Mouse (Mus musculus) liver, embryonic 12.5 days (tissue): ENCODE measurements at regions not wholly inside any gene's neighbourhood (a gene's known extent, or its start where the extent isn't known, plus 50 kb on each side); places are given as distances from the start of the nearest gene placed in this dataset.

Experiments used
- ATAC-seq: fragments of 200-750 bp; cut with Nextera tagmentation; 2 replicates; pipeline ENCODE4 v1.8.0; 2017; ENCODE audit warnings: moderate number of reproducible peaks, mild to moderate bottlenecking, moderate library complexity
- H3K27ac ChIP-seq: fragments of 300-500 bp; sonication (generic); 2 replicates; pipeline ENCODE4 v1.5.1; 2016; ENCODE audit warnings: mild to moderate bottlenecking
- H3K27me3 ChIP-seq: fragments of 300-500 bp; sonication (generic); replicated peaks from 2 replicates; pipeline ENCODE4 v1.6.1; 2016; ENCODE audit warnings: mild to moderate bottlenecking, moderate library complexity
- H3K36me3 ChIP-seq: fragments of 300-500 bp; sonication (generic); 2 replicates; pipeline ENCODE4 v1.6.1; 2016; ENCODE audit warnings: mild to moderate bottlenecking, moderate library complexity
- H3K4me1 ChIP-seq: fragments of 300-500 bp; sonication (generic); 2 replicates; pipeline ENCODE4 v1.6.1; 2016
- H3K4me2 ChIP-seq: fragments of 300-500 bp; sonication (generic); 2 replicates; pipeline ENCODE4 v1.6.1; 2016; ENCODE audit warnings: mild to moderate bottlenecking, moderate library complexity
- H3K4me3 ChIP-seq: fragments of 300-500 bp; sonication (generic); 2 replicates; pipeline ENCODE4 v1.5.1; 2016; ENCODE audit warnings: mild to moderate bottlenecking, moderate library complexity
- H3K9ac ChIP-seq: fragments of 300-500 bp; sonication (generic); 2 replicates; pipeline ENCODE4 v1.6.1; 2016; ENCODE audit warnings: mild to moderate bottlenecking, moderate library complexity
- H3K9me3 ChIP-seq: fragments of 300-500 bp; sonication (generic); replicated peaks from 2 replicates; pipeline ENCODE4 v1.6.1; 2016; ENCODE audit warnings: mild to moderate bottlenecking, moderate library complexity
- WGBS: fragments of 180-500 bp; shearing (Covaris S2); methylation state at CpG from one replicate; pipeline ENCODE4 v1.1.7; 2016; ENCODE audit not compliant: insufficient replicate concordance; 5-methylcytosine and 5-hydroxymethylcytosine counted together

DNA sequence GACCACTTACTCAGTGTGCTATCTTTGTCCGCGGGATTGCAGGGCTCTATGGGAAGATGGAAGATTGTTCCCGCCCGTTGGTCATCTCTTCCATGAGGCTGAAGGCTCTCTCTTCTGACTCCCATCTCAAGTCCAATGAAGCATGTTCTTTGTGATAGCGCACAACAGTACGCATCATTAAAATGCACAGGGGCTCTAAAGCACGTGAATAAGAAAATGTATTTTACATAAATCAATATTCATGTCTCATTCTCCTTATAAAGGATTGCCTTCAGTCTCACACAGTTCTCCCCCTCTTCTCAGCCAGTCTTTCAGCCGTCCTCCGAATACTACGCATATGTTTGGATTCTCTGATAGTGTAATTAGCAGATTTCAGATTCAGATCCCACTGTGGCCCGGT lies 420.4 kb downstream of the Cdh26 start:
- Histone ChIP-seq H3K4me3 (no peak overlapping the region), H3K9me3 (no peaks in the 10 kb centered on the region), H3K36me3 (no peaks in the 10 kb centered on the region), H3K4me1 (no peaks in the 10 kb centered on the region), H3K27ac (no peak overlapping the region), H3K27me3 (no peaks in the 10 kb centered on the region), H3K4me2 (no peak overlapping the region), H3K9ac (no peak overlapping the region)
- ATAC-seq = no peak
- 78% methylated on average over 11 of the region's 11 CpGs for WGBS

- Histone ChIP-seq H3K27me3 (no peaks in the 10 kb centered on the region), H3K9me3 (no peaks in the 10 kb centered on the region), H3K27ac (no peak overlapping the region), H3K4me2 (no peak overlapping the region), H3K9ac (no peak overlapping the region), H3K36me3 (no peaks in the 10 kb centered on the region), H3K4me3 (no peak overlapping the region), H3K4me1 (no peaks in the 10 kb centered on the region)
- no peak for ATAC-seq
- WGBS = 61% methylated on average over 1 of the region's 1 CpGs
Measured at GRCm38 (mm10) chr2:178854012-178854411, 423.7 kb downstream of the Cdh26 start.

DNA sequence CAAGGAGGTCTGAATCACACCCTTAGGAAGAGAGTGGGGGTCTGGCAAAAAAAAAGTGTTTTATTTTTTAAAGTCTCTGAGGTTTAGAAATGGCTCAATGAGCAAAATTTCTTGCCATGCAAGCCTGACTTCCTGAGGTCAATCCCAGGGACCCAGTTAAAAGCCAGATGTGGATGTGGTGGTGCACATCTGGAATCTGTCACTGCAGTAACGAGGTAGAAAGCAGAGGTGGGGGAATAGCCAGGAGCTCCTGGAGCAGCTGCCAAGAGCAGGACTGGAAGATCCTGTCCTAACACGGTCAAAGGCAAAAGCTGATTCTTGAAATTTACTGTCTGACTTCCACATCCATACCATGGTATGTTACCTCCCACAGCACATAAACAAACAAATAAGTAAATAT lies 424.4 kb downstream of the Cdh26 start:
- Histone ChIP-seq H3K9me3 (no peaks in the 10 kb centered on the region), H3K27ac (no peak overlapping the region), H3K4me1 (no peaks in the 10 kb centered on the region), H3K4me2 (no peak overlapping the region), H3K4me3 (no peak overlapping the region), H3K27me3 (no peaks in the 10 kb centered on the region), H3K36me3 (no peaks in the 10 kb centered on the region), H3K9ac (no peak overlapping the region)
- ATAC-seq = no peak
- WGBS = 53% methylated on average over 2 of the region's 2 CpGs

- Histone ChIP-seq H3K27ac (no peak overlapping the region), H3K36me3 (no peaks in the 10 kb centered on the region), H3K27me3 (no peaks in the 10 kb centered on the region), H3K4me3 (no peak overlapping the region), H3K4me2 (no peak overlapping the region), H3K4me1 (no peaks in the 10 kb centered on the region), H3K9me3 (no peaks in the 10 kb centered on the region), H3K9ac (no peak overlapping the region)
- ATAC-seq = no peak
Measured at GRCm38 (mm10) chr2:178862620-178863019, 432.3 kb downstream of the Cdh26 start.

- H3K27me3 ChIP-seq = no peaks in the 10 kb centered on the region
- no peak overlapping the region for H3K9ac ChIP-seq
- H3K4me2 ChIP-seq = no peak overlapping the region
- no peaks in the 10 kb centered on the region for H3K4me1 ChIP-seq
- no peaks in the 10 kb centered on the region; the same call in 1 of the 2 replicates for H3K9me3 ChIP-seq
- ATAC-seq = no peak
- WGBS = 58% methylated on average over 3 of the region's 3 CpGs
- no peak overlapping the region for H3K27ac ChIP-seq
- no peak overlapping the region for H3K4me3 ChIP-seq
- no peaks in the 10 kb centered on the region for H3K36me3 ChIP-seq
Measured at GRCm38 (mm10) chr2:178867086-178867485, 436.8 kb downstream of the Cdh26 start.

DNA sequence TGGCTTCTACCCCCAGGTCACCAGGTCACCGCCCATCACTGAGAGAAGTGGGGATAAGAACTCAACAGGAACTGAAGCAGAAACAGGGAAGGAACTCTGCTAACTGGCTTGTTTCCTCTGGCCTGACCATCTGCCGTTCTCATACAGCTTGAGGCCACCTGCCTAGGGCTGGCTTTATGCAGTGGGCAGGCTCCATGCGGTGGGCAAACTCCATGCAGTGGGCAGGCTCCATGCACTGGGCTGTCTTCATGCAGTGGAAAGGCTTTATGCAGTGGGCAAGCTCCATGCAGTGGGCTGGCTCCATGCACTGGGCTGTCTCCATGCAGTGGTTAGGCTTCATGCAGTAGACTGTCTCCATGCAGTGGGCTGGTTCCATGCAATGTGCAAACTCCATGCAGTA lies 438.8 kb downstream of the Cdh26 start:
- Histone ChIP-seq H3K4me3 (no peak overlapping the region), H3K9me3 (no peaks in the 10 kb centered on the region; the same call in 1 of the 2 replicates), H3K27me3 (no peaks in the 10 kb centered on the region), H3K36me3 (no peaks in the 10 kb centered on the region), H3K4me2 (no peak overlapping the region), H3K4me1 (no peaks in the 10 kb centered on the region), H3K9ac (no peak overlapping the region), H3K27ac (no peak overlapping the region)
- WGBS = 34% methylated on average over 3 of the region's 3 CpGs
- ATAC-seq = peak; percentile 55; the same call in 1 of the 2 replicates

DNA sequence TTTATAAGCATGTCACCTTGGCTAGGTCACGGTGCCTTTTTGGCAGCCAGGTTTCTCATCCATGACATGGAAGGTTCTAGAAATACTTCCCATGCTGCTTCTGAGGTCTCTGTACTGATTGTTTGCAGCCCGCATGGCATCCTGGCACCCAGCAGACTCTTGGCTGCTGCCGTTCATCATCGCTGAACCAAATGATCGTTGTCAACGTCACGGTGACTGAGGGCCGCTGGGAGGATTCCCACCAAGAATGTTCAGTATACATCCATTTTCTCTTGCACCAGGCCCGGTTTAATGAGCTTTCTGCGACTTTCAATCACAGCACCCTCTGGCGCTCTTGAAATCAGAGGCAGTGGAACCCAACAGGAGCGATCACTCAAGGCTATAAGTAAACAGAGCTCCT lies 448.1 kb downstream of the Cdh26 start:
- no peak for ATAC-seq
- no peak overlapping the region for H3K4me2 ChIP-seq
- H3K36me3 ChIP-seq = no peaks in the 10 kb centered on the region
- no peak overlapping the region for H3K9ac ChIP-seq
- H3K27me3 ChIP-seq = no peaks in the 10 kb centered on the region
- no peak overlapping the region for H3K4me3 ChIP-seq
- 76% methylated on average over 12 of the region's 12 CpGs for WGBS
- no peaks in the 10 kb centered on the region for H3K4me1 ChIP-seq
- 0 out of 2 replicates have a peak, but pooled peaks cover 13% of the 10 kb centered on the region for H3K9me3 ChIP-seq
- H3K27ac ChIP-seq = no peak overlapping the region

- no peak overlapping the region for H3K4me2 ChIP-seq
- H3K9me3 ChIP-seq = no peaks in the 10 kb centered on the region
- 38% methylated on average over 5 of the region's 5 CpGs for WGBS
- H3K36me3 ChIP-seq = no peaks in the 10 kb centered on the region
- no peaks in the 10 kb centered on the region for H3K27me3 ChIP-seq
- H3K27ac ChIP-seq = no peak overlapping the region
- H3K9ac ChIP-seq = no peak overlapping the region
- no peak for ATAC-seq
- H3K4me3 ChIP-seq = no peak overlapping the region
- H3K4me1 ChIP-seq = no peaks in the 10 kb centered on the region
Measured at GRCm38 (mm10) chr2:178885686-178886085, 455.4 kb downstream of the Cdh26 start.

- H3K36me3 ChIP-seq = no peaks in the 10 kb centered on the region
- H3K27me3 ChIP-seq = no peaks in the 10 kb centered on the region
- WGBS = 62% methylated on average over 6 of the region's 6 CpGs
- H3K4me2 ChIP-seq = no peak overlapping the region
- H3K4me3 ChIP-seq = no peak overlapping the region
- no peaks in the 10 kb centered on the region for H3K4me1 ChIP-seq
- no peaks in the 10 kb centered on the region for H3K9me3 ChIP-seq
- no peak overlapping the region for H3K9ac ChIP-seq
- ATAC-seq = no peak
- no peak overlapping the region for H3K27ac ChIP-seq
Measured at GRCm38 (mm10) chr2:178888704-178889103, 458.4 kb downstream of the Cdh26 start.

DNA sequence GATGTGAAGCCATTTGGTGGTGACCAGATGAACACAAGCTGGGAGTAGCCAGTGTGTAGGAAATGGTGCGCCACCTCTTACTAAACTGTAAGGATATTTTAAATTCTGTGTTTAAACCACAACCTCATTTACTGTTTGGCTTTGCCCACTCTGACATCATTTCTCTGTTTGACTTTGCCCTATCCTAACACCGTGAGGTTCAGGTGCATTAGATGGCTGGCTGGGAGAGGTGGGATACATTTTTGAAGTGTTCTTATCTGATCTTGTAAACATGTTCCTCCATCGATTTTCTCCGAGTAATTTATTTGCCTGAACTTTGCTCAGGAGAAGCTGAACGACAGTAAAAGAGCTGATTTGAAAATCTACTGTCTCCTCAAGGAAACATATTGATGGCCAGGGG lies 472.1 kb downstream of the Cdh26 start:
- Histone ChIP-seq H3K4me1 (no peaks in the 10 kb centered on the region), H3K27me3 (no peaks in the 10 kb centered on the region), H3K4me3 (no peak overlapping the region), H3K4me2 (no peak overlapping the region), H3K36me3 (no peaks in the 10 kb centered on the region), H3K9me3 (no peaks in the 10 kb centered on the region), H3K27ac (no peak overlapping the region), H3K9ac (no peak overlapping the region)
- no peak for ATAC-seq
- WGBS = 54% methylated on average over 5 of the region's 5 CpGs

DNA sequence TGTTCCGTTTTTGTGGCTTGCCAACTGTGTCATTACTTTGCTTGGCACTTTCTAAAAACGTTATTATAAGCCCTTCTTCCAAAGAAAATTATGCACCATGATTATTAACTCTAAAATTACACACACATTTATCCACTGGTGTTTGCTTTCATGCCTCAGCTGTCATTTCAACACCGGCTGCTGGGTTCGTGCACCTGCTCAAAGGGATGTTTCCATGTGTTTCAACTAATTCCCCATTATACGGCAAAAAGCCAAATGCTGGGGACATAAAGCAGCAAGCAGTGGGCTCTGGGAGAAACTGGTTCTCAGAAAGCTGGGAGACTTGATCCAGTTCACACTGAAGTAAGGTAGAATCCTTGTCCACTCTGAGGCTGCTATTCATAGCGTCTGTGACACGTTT lies 479.0 kb downstream of the Cdh26 start:
- H3K27me3 ChIP-seq = no peaks in the 10 kb centered on the region
- H3K36me3 ChIP-seq = no peaks in the 10 kb centered on the region
- no peak overlapping the region for H3K9ac ChIP-seq
- no peak overlapping the region for H3K4me2 ChIP-seq
- WGBS = 69% methylated on average over 7 of the region's 7 CpGs
- H3K4me1 ChIP-seq = no peaks in the 10 kb centered on the region
- no peaks in the 10 kb centered on the region for H3K9me3 ChIP-seq
- H3K27ac ChIP-seq = no peak overlapping the region
- H3K4me3 ChIP-seq = no peak overlapping the region
- ATAC-seq = no peak

DNA sequence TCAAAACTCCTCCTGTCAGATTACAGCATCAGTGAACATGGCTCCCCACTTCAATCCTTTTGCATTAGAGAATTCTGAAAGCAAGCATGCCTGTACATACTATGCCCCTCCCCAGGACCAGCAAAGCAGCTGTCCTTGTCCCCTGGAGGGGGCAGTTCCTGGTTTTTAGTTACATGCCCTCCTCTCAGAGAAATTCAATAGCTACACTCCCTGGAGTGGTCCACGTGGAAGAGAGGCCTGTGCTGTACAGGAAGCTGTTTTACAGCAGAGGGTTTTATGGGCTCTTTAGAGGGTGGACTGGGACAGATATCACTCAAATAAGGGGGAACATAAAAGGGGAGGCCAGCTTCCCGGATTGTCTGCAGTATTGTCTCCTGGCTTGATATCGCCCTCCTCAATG lies 481.3 kb downstream of the Cdh26 start:
- Histone ChIP-seq H3K9me3 (no peaks in the 10 kb centered on the region), H3K4me2 (no peak overlapping the region), H3K36me3 (no peaks in the 10 kb centered on the region), H3K4me3 (no peak overlapping the region), H3K4me1 (no peaks in the 10 kb centered on the region), H3K27ac (no peak overlapping the region), H3K27me3 (no peaks in the 10 kb centered on the region), H3K9ac (no peak overlapping the region)
- ATAC-seq = no peak
- WGBS = 46% methylated on average over 3 of the region's 3 CpGs

DNA sequence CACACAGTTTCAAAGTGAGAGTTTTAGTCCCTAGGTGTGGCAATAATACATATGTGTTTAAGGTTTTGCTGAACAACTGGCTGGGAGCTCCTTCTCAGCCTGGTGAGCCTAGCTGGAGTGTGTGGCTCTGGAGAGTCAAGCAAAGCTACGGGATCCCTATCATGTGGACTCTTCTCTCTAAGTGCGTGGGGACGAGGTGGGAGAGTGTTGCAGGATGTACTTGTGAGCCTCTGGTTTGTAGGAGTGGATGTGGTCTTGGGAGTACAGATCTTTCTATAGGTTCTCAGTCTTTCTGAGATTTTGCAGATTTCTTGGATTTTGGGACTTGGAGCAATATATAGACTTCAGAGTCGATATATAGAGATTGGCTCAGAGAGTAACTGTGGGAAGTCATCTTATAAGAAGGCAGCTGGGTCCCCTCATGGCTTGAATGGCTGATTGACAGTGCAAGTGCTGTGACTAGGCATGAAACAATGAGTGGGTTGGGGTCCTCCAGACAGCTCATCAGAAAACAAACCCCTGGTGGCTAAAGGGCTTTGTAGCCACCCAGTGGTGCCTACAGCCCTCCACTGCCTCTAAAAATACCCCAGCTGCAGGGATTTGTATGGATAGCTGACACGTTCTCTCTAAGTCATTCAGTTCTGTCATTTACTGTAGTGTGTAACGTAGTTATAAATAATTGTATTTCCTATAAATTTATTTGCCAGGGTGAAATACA lies 486.1 kb downstream of the Cdh26 start:
- WGBS = 69% methylated on average over 6 of the region's 6 CpGs
- H3K9me3 ChIP-seq = no peaks in the 10 kb centered on the region
- ATAC-seq = no peak

More for the DNA sequence above, 486.1 kb downstream of the Cdh26 start:
- H3K4me3 ChIP-seq = no peak overlapping the region
- H3K9ac ChIP-seq = no peak overlapping the region
- no peak overlapping the region for H3K4me2 ChIP-seq
- no peaks in the 10 kb centered on the region for H3K4me1 ChIP-seq
- no peaks in the 10 kb centered on the region for H3K36me3 ChIP-seq
- H3K27ac ChIP-seq = no peak overlapping the region
- no peaks in the 10 kb centered on the region for H3K27me3 ChIP-seq
